Mouse (Mus musculus): ENCODE data around the gene Flii. TPM values are rescaled to one million over a fixed set of nuclear protein-coding genes. Genes with fewer than 3 reads are reported as not detected.
A peak's percentile ranks its signal among the peaks of the same experiment; 100 is the strongest.

Gene Flii
- polyA plus RNA-seq, 1 experiment from 2014 or later = 53.4 TPM

GRCm38 (mm10) chr11:60727392-60728140, 503 bp upstream of the Flii start:
- Histone ChIP-seq H3K4me1 (replicated peaks; ENCODE audit: insufficient read depth, low read length) (peaks cover 14% of the 10 kb centered on the region; the same call in 1 of the 2 replicates), H3K9me3 (replicated peaks; ENCODE audit: low read length) (no peaks in the 10 kb centered on the region), H3K27ac (peak overlapping the region; percentile 87), H3K4me3 (replicated peaks; ENCODE audit: low read depth, low read length) (peak overlapping the region; percentile 87), H3K9ac (ENCODE audit: low read depth, low read length) (peak overlapping the region; percentile 94), H3K27me3 (ENCODE audit: insufficient read depth, low read length) (no peaks in the 10 kb centered on the region), H3K4me2 (ENCODE audit: low read length) (peak overlapping the region; percentile 69), H3K36me3 (ENCODE audit: insufficient read depth, low read length) (peaks cover 25% of the 10 kb centered on the region)
- TF ChIP-seq CTCF (IDR thresholded peaks at IDR 0.05; ENCODE audit: low read depth) = no peak
- 5% methylated on average over 12 of the region's 12 CpGs for WGBS
- peak; percentile 2 for ATAC-seq (replicated peaks; ENCODE audit: low FRiP score, low read depth)
- DNase-seq (ENCODE audit: low spot score) = no peak

GRCm38 (mm10) chr11:60719263-60719662, 7.8 kb downstream of the Flii start:
- H3K4me3 ChIP-seq (replicated peaks; ENCODE audit: low read depth, low read length) = no peak overlapping the region
- H3K36me3 ChIP-seq (ENCODE audit: insufficient read depth, low read length) = peaks cover 85% of the 10 kb centered on the region
- no peak overlapping the region for H3K4me2 ChIP-seq (ENCODE audit: low read length)
- ATAC-seq (replicated peaks; ENCODE audit: low FRiP score, low read depth) (no peak), DNase-seq (ENCODE audit: low spot score) (no peak)
- H3K27me3 ChIP-seq (ENCODE audit: insufficient read depth, low read length) = no peaks in the 10 kb centered on the region
- 83% methylated on average over 5 of the region's 5 CpGs for WGBS
- H3K4me1 ChIP-seq (replicated peaks; ENCODE audit: insufficient read depth, low read length) = no peaks in the 10 kb centered on the region
- no peak for TF ChIP-seq CTCF (IDR thresholded peaks at IDR 0.05; ENCODE audit: low read depth)
- no peak overlapping the region for H3K9ac ChIP-seq (ENCODE audit: low read depth, low read length)
- H3K27ac ChIP-seq = no peak overlapping the region
- H3K9me3 ChIP-seq (replicated peaks; ENCODE audit: low read length) = no peaks in the 10 kb centered on the region

- TF ChIP-seq CTCF (IDR thresholded peaks at IDR 0.05; ENCODE audit: low read depth) = no peak
- 78% methylated on average over 5 of the region's 5 CpGs for WGBS
- H3K27ac ChIP-seq = no peak overlapping the region
- H3K27me3 ChIP-seq (ENCODE audit: insufficient read depth, low read length) = no peaks in the 10 kb centered on the region
- H3K36me3 ChIP-seq (ENCODE audit: insufficient read depth, low read length) = peaks cover 89% of the 10 kb centered on the region
- no peaks in the 10 kb centered on the region for H3K9me3 ChIP-seq (replicated peaks; ENCODE audit: low read length)
- ATAC-seq (replicated peaks; ENCODE audit: low FRiP score, low read depth) = no peak
- no peak overlapping the region for H3K4me3 ChIP-seq (replicated peaks; ENCODE audit: low read depth, low read length)
- no peak overlapping the region for H3K4me2 ChIP-seq (ENCODE audit: low read length)
- H3K4me1 ChIP-seq (replicated peaks; ENCODE audit: insufficient read depth, low read length) = no peaks in the 10 kb centered on the region
- H3K9ac ChIP-seq (ENCODE audit: low read depth, low read length) = no peak overlapping the region
- no peak for DNase-seq (ENCODE audit: low spot score)
These were observed 11.2 kb downstream of the Flii start for GRCm38 (mm10) chr11:60715833-60716232.

GRCm38 (mm10) chr11:60712639-60713255, 14.3 kb downstream of the Flii start:
- no peaks in the 10 kb centered on the region for H3K9me3 ChIP-seq (replicated peaks; ENCODE audit: low read length)
- H3K27ac ChIP-seq = no peak overlapping the region
- DNase-seq (ENCODE audit: low spot score) = no peak
- H3K9ac ChIP-seq (ENCODE audit: low read depth, low read length) = no peak overlapping the region
- no peak for TF ChIP-seq CTCF (IDR thresholded peaks at IDR 0.05; ENCODE audit: low read depth)
- WGBS = 93% methylated on average over 13 of the region's 13 CpGs
- ATAC-seq (replicated peaks; ENCODE audit: low FRiP score, low read depth) = no peak
- no peak overlapping the region for H3K4me3 ChIP-seq (replicated peaks; ENCODE audit: low read depth, low read length)
- H3K27me3 ChIP-seq (ENCODE audit: insufficient read depth, low read length) = no peaks in the 10 kb centered on the region
- H3K36me3 ChIP-seq (ENCODE audit: insufficient read depth, low read length) = peaks cover 85% of the 10 kb centered on the region
- H3K4me1 ChIP-seq (replicated peaks; ENCODE audit: insufficient read depth, low read length) = no peaks in the 10 kb centered on the region
- H3K4me2 ChIP-seq (ENCODE audit: low read length) = no peak overlapping the region

DNA sequence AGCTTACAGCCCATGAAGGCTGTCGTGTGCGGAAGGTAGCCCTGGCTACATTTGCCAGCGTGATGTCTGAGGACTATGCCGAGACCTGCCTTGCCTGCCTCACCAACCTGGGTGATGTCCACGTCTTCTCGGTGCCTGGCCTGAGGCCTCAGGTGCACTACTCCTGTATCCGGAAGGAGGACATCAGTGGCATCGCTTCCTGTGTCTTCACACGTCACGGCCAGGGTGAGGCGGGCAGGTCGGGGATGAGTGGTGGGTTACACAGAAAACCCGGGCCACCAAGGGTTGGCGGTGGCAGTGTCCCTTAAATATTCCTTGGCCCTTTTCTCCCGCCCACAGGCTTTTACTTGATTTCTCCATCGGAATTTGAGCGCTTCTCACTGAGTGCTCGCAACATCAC, 15.0 kb downstream of the Flii start:
- Histone ChIP-seq H3K9me3 (replicated peaks; ENCODE audit: low read length) (no peaks in the 10 kb centered on the region), H3K4me2 (ENCODE audit: low read length) (no peak overlapping the region), H3K27ac (no peak overlapping the region), H3K9ac (ENCODE audit: low read depth, low read length) (no peak overlapping the region), H3K4me1 (replicated peaks; ENCODE audit: insufficient read depth, low read length) (no peaks in the 10 kb centered on the region), H3K36me3 (ENCODE audit: insufficient read depth, low read length) (peaks cover 80% of the 10 kb centered on the region), H3K4me3 (replicated peaks; ENCODE audit: low read depth, low read length) (no peak overlapping the region), H3K27me3 (ENCODE audit: insufficient read depth, low read length) (no peaks in the 10 kb centered on the region)
- ATAC-seq (replicated peaks; ENCODE audit: low FRiP score, low read depth) (no peak), DNase-seq (ENCODE audit: low spot score) (no peak)
- WGBS = 94% methylated on average over 18 of the region's 18 CpGs
- TF ChIP-seq CTCF (IDR thresholded peaks at IDR 0.05; ENCODE audit: low read depth) = no peak

GRCm38 (mm10) chr11:60711218-60711617, 15.8 kb downstream of the Flii start:
- Histone ChIP-seq H3K4me1 (replicated peaks; ENCODE audit: insufficient read depth, low read length) (no peaks in the 10 kb centered on the region), H3K27me3 (ENCODE audit: insufficient read depth, low read length) (no peaks in the 10 kb centered on the region), H3K9ac (ENCODE audit: low read depth, low read length) (no peak overlapping the region), H3K4me3 (replicated peaks; ENCODE audit: low read depth, low read length) (no peak overlapping the region), H3K27ac (no peak overlapping the region), H3K4me2 (ENCODE audit: low read length) (no peak overlapping the region), H3K36me3 (ENCODE audit: insufficient read depth, low read length) (peaks cover 75% of the 10 kb centered on the region), H3K9me3 (replicated peaks; ENCODE audit: low read length) (no peaks in the 10 kb centered on the region)
- DNase-seq (ENCODE audit: low spot score) = no peak
- no peak for ATAC-seq (replicated peaks; ENCODE audit: low FRiP score, low read depth)
- TF ChIP-seq CTCF (IDR thresholded peaks at IDR 0.05; ENCODE audit: low read depth) = no peak
- 94% methylated on average over 17 of the region's 17 CpGs for WGBS
